Mouse (Mus musculus): ENCODE data around the gene Fkbp8. TPM values are rescaled to one million over a fixed set of nuclear protein-coding genes. Genes with fewer than 3 reads are reported as not detected.

Fkbp8 gene
- polyA plus RNA-seq, 1 experiment, result 256 TPM

DNA sequence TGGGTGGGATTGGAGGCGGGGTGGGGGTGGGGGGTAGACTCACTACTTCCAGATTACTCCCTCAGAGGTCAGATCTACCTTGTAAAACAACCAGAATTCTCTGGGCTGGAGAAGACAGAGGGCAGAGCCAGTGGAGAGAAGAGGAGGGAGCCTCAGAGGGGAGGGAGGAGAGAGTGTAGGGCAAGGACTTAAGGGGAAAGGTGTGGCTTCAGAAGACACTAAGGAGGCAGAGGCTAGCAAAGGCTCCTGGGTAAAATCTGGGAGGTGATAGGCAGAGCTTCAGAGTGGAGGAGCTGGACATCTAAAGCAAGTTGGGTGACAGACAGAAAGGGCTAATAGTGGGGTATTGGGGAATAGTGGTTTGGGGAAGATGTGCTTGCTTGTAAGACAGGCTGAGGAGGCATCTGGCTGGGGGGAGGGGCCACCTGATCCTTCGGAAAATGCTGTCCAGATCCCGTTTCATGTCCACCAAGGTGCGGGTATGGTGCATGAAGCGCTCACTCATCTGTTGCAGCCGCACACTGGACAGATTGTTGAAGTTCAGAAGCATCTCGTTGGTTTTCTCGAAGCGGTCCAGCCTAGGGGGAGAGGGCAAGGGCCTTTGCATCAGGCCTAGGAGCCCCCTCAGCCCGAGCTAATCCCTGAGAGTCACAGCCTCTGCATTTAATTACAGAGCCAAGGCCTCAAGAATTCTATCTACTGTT is 9.4 kb upstream of the Fkbp8 start:
- Histone ChIP-seq H3K79me2 (ENCODE audit: control insufficient read depth, insufficient read depth) (peaks cover 9% of the 10 kb centered on the region), H3K36me3 (ENCODE audit: control insufficient read depth, insufficient read depth) (peaks cover 12% of the 10 kb centered on the region), H3K27me3 (ENCODE audit: control insufficient read depth, insufficient read depth, insufficient read length) (no peaks in the 10 kb centered on the region), H3K79me3 (ENCODE audit: low read depth) (peaks cover 3% of the 10 kb centered on the region), H3K4me3 (ENCODE audit: insufficient read depth, poor library complexity, severe bottlenecking) (no peak overlapping the region), H3ac (ENCODE audit: control insufficient read depth, insufficient read length, low read depth) (no peak overlapping the region)
- TF ChIP-seq MYOG (IDR thresholded peaks at IDR 0.05; ENCODE audit: control insufficient read depth, extremely low read depth, insufficient read length) (no peak), CTCF (IDR thresholded peaks at IDR 0.05; ENCODE audit: control insufficient read depth, insufficient read depth, insufficient read length) (no peak), MYOD1 (IDR thresholded peaks at IDR 0.05; ENCODE audit: control insufficient read depth, insufficient read length, low read depth) (no peak), MAX (IDR thresholded peaks at IDR 0.05) (no peak), CEBPB (IDR thresholded peaks at IDR 0.05; ENCODE audit: low read depth) (no peak), USF1 (IDR thresholded peaks at IDR 0.05; ENCODE audit: low read depth) (no peak), FOSL1 (IDR thresholded peaks at IDR 0.05; ENCODE audit: insufficient read depth, low read length, poor library complexity, severe bottlenecking) (no peak)

DNA sequence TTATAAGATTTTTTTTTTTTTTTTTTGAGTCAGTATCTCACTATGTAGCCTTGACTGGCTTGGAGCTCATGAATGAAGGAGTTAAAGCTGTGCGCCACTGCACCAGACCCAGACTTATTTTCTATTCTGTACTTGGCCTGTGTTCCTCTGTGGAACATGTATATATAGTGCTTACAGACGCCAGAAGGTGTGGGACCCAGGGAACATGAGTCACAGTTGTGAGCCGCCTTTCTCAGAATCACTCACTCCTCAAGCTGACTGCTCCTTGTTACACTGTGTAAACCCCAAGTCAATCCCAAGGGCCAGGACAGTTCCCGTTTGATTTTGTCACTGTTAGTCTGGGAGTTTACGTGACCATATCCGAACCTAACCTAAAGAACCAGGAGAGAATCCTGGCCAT is 8.5 kb upstream of the Fkbp8 start:
- no peaks in the 10 kb centered on the region for H3K27me3 ChIP-seq (ENCODE audit: control insufficient read depth, insufficient read depth, insufficient read length)
- no peak overlapping the region for H3ac ChIP-seq (ENCODE audit: control insufficient read depth, insufficient read length, low read depth)
- no peak for TF ChIP-seq MYOG (IDR thresholded peaks at IDR 0.05; ENCODE audit: control insufficient read depth, extremely low read depth, insufficient read length)
- no peak for TF ChIP-seq MYOD1 (IDR thresholded peaks at IDR 0.05; ENCODE audit: control insufficient read depth, insufficient read length, low read depth)
- no peak for TF ChIP-seq CEBPB (IDR thresholded peaks at IDR 0.05; ENCODE audit: low read depth)
- TF ChIP-seq MAX (IDR thresholded peaks at IDR 0.05), result no peak
- no peak for TF ChIP-seq CTCF (IDR thresholded peaks at IDR 0.05; ENCODE audit: control insufficient read depth, insufficient read depth, insufficient read length)
- TF ChIP-seq USF1 (IDR thresholded peaks at IDR 0.05; ENCODE audit: low read depth), result no peak
- H3K79me2 ChIP-seq (ENCODE audit: control insufficient read depth, insufficient read depth), result peaks cover 6% of the 10 kb centered on the region
- H3K79me3 ChIP-seq (ENCODE audit: low read depth), result peaks cover 3% of the 10 kb centered on the region
- peaks cover 9% of the 10 kb centered on the region for H3K36me3 ChIP-seq (ENCODE audit: control insufficient read depth, insufficient read depth)
- no peak overlapping the region for H3K4me3 ChIP-seq (ENCODE audit: insufficient read depth, poor library complexity, severe bottlenecking)

DNA sequence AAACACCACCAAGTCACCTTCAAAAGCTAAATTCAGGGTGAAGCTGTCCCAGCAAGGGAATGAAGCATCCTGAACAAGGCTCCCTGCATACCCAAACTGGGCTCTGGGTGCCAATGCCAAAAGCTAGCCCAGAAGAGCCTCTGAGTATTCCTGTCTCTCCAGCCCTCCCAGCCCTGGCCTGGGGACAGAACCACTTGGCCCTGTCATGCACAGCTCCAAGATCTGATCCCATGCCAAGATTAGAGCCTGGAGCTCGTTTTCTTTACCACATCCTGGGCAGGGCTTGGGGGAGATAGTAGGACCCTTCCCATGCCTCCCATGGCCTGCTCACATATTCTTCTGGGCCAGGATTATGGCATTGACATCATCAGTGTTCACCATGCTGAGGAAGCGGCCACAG is 7.9 kb upstream of the Fkbp8 start:
- no peaks in the 10 kb centered on the region for H3K79me2 ChIP-seq (ENCODE audit: control insufficient read depth, insufficient read depth)
- TF ChIP-seq CTCF (IDR thresholded peaks at IDR 0.05; ENCODE audit: control insufficient read depth, insufficient read depth, insufficient read length), result no peak
- TF ChIP-seq CEBPB (IDR thresholded peaks at IDR 0.05; ENCODE audit: low read depth), result no peak
- TF ChIP-seq FOSL1 (IDR thresholded peaks at IDR 0.05; ENCODE audit: insufficient read depth, low read length, poor library complexity, severe bottlenecking), result no peak
- no peak for TF ChIP-seq MYOD1 (IDR thresholded peaks at IDR 0.05; ENCODE audit: control insufficient read depth, insufficient read length, low read depth)
- no peak for TF ChIP-seq MYOG (IDR thresholded peaks at IDR 0.05; ENCODE audit: control insufficient read depth, extremely low read depth, insufficient read length)
- TF ChIP-seq USF1 (IDR thresholded peaks at IDR 0.05; ENCODE audit: low read depth), result no peak
- no peak for TF ChIP-seq MAX (IDR thresholded peaks at IDR 0.05)
- H3K27me3 ChIP-seq (ENCODE audit: control insufficient read depth, insufficient read depth, insufficient read length), result no peaks in the 10 kb centered on the region
- H3K79me3 ChIP-seq (ENCODE audit: low read depth), result peaks cover 1% of the 10 kb centered on the region
- peaks cover 6% of the 10 kb centered on the region for H3K36me3 ChIP-seq (ENCODE audit: control insufficient read depth, insufficient read depth)
- no peak overlapping the region for H3K4me3 ChIP-seq (ENCODE audit: insufficient read depth, poor library complexity, severe bottlenecking)
- H3ac ChIP-seq (ENCODE audit: control insufficient read depth, insufficient read length, low read depth), result no peak overlapping the region

DNA sequence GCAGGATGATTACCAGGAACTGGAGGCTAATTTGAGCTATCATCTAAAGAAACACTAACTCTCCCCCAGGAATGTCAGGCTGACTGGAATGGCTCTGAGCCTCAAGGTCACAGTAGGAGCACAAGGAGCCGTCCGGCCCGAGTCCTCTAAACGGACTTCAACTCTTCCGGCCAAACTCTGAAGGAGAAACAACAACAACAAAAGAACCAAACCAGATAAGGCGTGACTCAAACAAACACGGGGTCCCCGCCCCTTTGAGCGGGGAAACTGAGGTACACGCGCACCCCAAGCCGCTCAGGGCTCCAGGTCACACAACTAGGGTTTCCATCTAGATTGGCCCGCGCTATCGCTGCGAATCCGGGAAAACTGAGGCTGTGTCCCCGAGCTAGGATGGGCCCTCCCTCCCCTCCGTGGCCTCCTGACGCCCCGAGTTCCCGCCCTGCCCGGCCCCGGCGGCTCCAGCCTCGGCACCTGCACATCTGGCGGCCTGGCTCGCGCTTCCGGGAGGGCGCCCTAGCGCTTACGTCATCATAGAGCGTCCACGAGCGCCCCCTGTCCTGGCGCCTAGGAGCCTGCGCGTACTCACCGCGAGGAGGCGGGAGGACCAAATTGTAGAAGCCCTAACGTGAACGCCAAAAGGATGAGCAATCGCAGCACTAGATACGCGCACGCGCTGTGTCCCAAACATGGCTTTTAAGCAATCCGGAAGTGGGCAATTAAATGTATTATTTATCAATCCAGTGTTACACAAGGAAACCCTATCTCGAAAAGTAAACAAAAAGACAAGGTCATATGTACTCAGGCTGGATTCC is 4.7 kb upstream of the Fkbp8 start:
- peak overlapping the region; percentile 86 for H3ac ChIP-seq (ENCODE audit: control insufficient read depth, insufficient read length, low read depth)

DNA sequence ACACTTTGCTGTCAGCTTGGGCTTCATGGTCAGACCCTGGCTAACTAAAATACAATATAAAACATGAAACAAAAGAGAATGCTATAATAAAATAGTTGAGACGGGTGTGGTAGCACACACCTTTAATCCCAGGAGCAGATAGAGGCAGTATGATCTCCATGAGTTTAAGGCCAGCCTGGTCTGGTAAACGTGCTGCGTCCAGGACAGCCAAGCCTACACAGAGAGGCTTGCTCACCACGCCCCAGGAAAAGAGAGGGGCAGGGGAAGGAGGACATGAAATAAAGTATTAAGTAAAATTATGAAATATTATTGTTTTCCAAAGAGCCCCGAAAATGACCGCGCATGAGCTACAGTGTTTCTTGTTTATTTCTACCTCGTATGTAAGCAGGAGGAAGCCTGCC is 413 bp upstream of the Fkbp8 start:
- Histone ChIP-seq H3K27me3 (ENCODE audit: control insufficient read depth, insufficient read depth, insufficient read length) (no peaks in the 10 kb centered on the region), H3K79me3 (ENCODE audit: low read depth) (peaks cover 24% of the 10 kb centered on the region), H3ac (ENCODE audit: control insufficient read depth, insufficient read length, low read depth) (peak overlapping the region; percentile 71), H3K4me3 (ENCODE audit: insufficient read depth, poor library complexity, severe bottlenecking) (peak overlapping the region; percentile 61), H3K79me2 (ENCODE audit: control insufficient read depth, insufficient read depth) (peaks cover 38% of the 10 kb centered on the region), H3K36me3 (ENCODE audit: control insufficient read depth, insufficient read depth) (peaks cover 15% of the 10 kb centered on the region)
- no peak for TF ChIP-seq FOSL1 (IDR thresholded peaks at IDR 0.05; ENCODE audit: insufficient read depth, low read length, poor library complexity, severe bottlenecking)
- TF ChIP-seq MAX (IDR thresholded peaks at IDR 0.05), result no peak
- TF ChIP-seq MYOD1 (IDR thresholded peaks at IDR 0.05; ENCODE audit: control insufficient read depth, insufficient read length, low read depth), result no peak
- no peak for TF ChIP-seq CTCF (IDR thresholded peaks at IDR 0.05; ENCODE audit: control insufficient read depth, insufficient read depth, insufficient read length)
- TF ChIP-seq CEBPB (IDR thresholded peaks at IDR 0.05; ENCODE audit: low read depth), result no peak
- TF ChIP-seq MYOG (IDR thresholded peaks at IDR 0.05; ENCODE audit: control insufficient read depth, extremely low read depth, insufficient read length), result no peak
- TF ChIP-seq USF1 (IDR thresholded peaks at IDR 0.05; ENCODE audit: low read depth), result no peak

More for the DNA sequence above, 4.7 kb upstream of the Fkbp8 start:
- H3K4me3 ChIP-seq (ENCODE audit: insufficient read depth, poor library complexity, severe bottlenecking), result peak overlapping the region; percentile 66
- H3K27me3 ChIP-seq (ENCODE audit: control insufficient read depth, insufficient read depth, insufficient read length), result no peaks in the 10 kb centered on the region
- peaks cover 1% of the 10 kb centered on the region for H3K79me3 ChIP-seq (ENCODE audit: low read depth)
- no peak for TF ChIP-seq MYOD1 (IDR thresholded peaks at IDR 0.05; ENCODE audit: control insufficient read depth, insufficient read length, low read depth)
- no peak for TF ChIP-seq USF1 (IDR thresholded peaks at IDR 0.05; ENCODE audit: low read depth)
- TF ChIP-seq MAX (IDR thresholded peaks at IDR 0.05), result peak; percentile 58
- TF ChIP-seq CEBPB (IDR thresholded peaks at IDR 0.05; ENCODE audit: low read depth), result peak; percentile 22
- H3K36me3 ChIP-seq (ENCODE audit: control insufficient read depth, insufficient read depth), result no peaks in the 10 kb centered on the region
- H3K79me2 ChIP-seq (ENCODE audit: control insufficient read depth, insufficient read depth), result peaks cover 8% of the 10 kb centered on the region
